Mouse (Mus musculus): ENCODE measurements around the gene Mastl. TPM values are rescaled to one million over a fixed set of nuclear protein-coding genes. Genes with fewer than 3 reads are reported as not detected.

The Mastl gene
- total RNA-seq, 1 experiment: 30.7 TPM

DNA sequence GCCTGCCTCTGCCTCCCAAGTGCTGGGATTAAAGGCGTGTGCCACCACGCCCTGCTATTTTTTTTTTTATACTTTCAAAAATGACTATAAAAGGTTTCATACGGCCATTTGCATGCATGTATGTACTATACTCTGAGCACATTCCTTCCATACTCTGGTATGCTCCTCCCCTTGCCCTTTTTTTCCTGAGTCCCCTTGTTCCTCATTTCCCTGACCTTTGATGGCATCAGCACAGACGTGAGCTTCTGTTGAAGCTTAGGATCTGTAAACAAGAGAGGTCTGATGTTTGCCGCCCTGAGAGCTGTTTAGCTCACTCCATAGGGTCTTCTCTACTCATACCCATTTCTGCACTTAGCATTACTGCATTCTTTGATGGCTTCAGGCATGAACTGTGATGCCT lies 78.1 kb downstream of the Mastl start:
- H3K36me3 ChIP-seq (ENCODE audit: control insufficient read depth, insufficient read depth, low read length, poor library complexity, severe bottlenecking): no peaks in the 10 kb centered on the region
- no peak overlapping the region for H3K4me3 ChIP-seq (ENCODE audit: insufficient read depth in 1 of 2, low read depth in 1 of 2, low read length in 2 of 2, poor library complexity in 1 of 2, severe bottlenecking in 1 of 2)
- in situ Hi-C loops (cut with MboI; ENCODE audit: low sequenced_read_pairs in 2 of 2, unreplicated experiment in 2 of 2): no loop called here
- no peaks in the 10 kb centered on the region for H3K4me1 ChIP-seq (ENCODE audit: control insufficient read depth in 2 of 2, insufficient read depth in 2 of 2, low read length in 2 of 2, poor library complexity in 1 of 2)
- DNase-seq (ENCODE audit: low read depth, low spot score): no peak
- H3K9ac ChIP-seq (ENCODE audit: insufficient read depth, low read depth, low read length, poor library complexity, severe bottlenecking): no peak overlapping the region
- TF ChIP-seq CHD2 (IDR thresholded peaks at IDR 0.05; ENCODE audit: low read depth, low read length): no peak
- TF ChIP-seq MAFK (IDR thresholded peaks at IDR 0.05; ENCODE audit: insufficient read depth, low read depth, low read length): no peak
- no peak for TF ChIP-seq ZC3H11A (IDR thresholded peaks at IDR 0.05; ENCODE audit: borderline replicate concordance, low read depth, low read length)
- TF ChIP-seq ZNF384 (IDR thresholded peaks at IDR 0.05; ENCODE audit: low read depth, low read length): no peak
- TF ChIP-seq HCFC1 (IDR thresholded peaks at IDR 0.05; ENCODE audit: borderline replicate concordance, insufficient read depth, low read length): no peak
- H3K27ac ChIP-seq (ENCODE audit: insufficient read depth, low read depth, low read length, poor library complexity, severe bottlenecking): no peak overlapping the region
- H3K9me3 ChIP-seq (ENCODE audit: control insufficient read depth, insufficient read depth, low read depth, low read length): no peaks in the 10 kb centered on the region

- in situ Hi-C loops (cut with MboI; ENCODE audit: low sequenced_read_pairs in 2 of 2, unreplicated experiment in 2 of 2): no loop called here
- H3K9me3 ChIP-seq (ENCODE audit: control insufficient read depth, insufficient read depth, low read depth, low read length): no peaks in the 10 kb centered on the region
- TF ChIP-seq ZNF384 (IDR thresholded peaks at IDR 0.05; ENCODE audit: low read depth, low read length) (peak; percentile 70), MAFK (IDR thresholded peaks at IDR 0.05; ENCODE audit: insufficient read depth, low read depth, low read length) (no peak)
- H3K9ac ChIP-seq (ENCODE audit: insufficient read depth, low read depth, low read length, poor library complexity, severe bottlenecking): no peak overlapping the region
- no peak for DNase-seq (ENCODE audit: low read depth, low spot score)
- no peak overlapping the region for H3K4me3 ChIP-seq (ENCODE audit: insufficient read depth in 1 of 2, low read depth in 1 of 2, low read length in 2 of 2, poor library complexity in 1 of 2, severe bottlenecking in 1 of 2)
- no peaks in the 10 kb centered on the region for H3K4me1 ChIP-seq (ENCODE audit: control insufficient read depth in 2 of 2, insufficient read depth in 2 of 2, low read length in 2 of 2, poor library complexity in 1 of 2)
- H3K27ac ChIP-seq (ENCODE audit: insufficient read depth, low read depth, low read length, poor library complexity, severe bottlenecking): no peak overlapping the region
- no peaks in the 10 kb centered on the region for H3K36me3 ChIP-seq (ENCODE audit: control insufficient read depth, insufficient read depth, low read length, poor library complexity, severe bottlenecking)
Observed at GRCm38 (mm10) chr2:23076783-23077182, 79.0 kb downstream of the Mastl start.

GRCm38 (mm10) chr2:23075846-23076245 lies 80.0 kb downstream of the Mastl start:
- no peaks in the 10 kb centered on the region for H3K9me3 ChIP-seq (ENCODE audit: control insufficient read depth, insufficient read depth, low read depth, low read length)
- H3K9ac ChIP-seq (ENCODE audit: insufficient read depth, low read depth, low read length, poor library complexity, severe bottlenecking): no peak overlapping the region
- H3K36me3 ChIP-seq (ENCODE audit: control insufficient read depth, insufficient read depth, low read length, poor library complexity, severe bottlenecking): no peaks in the 10 kb centered on the region
- no peak overlapping the region for H3K4me3 ChIP-seq (ENCODE audit: insufficient read depth in 1 of 2, low read depth in 1 of 2, low read length in 2 of 2, poor library complexity in 1 of 2, severe bottlenecking in 1 of 2)
- H3K27ac ChIP-seq (ENCODE audit: insufficient read depth, low read depth, low read length, poor library complexity, severe bottlenecking): no peak overlapping the region
- in situ Hi-C loops (cut with MboI; ENCODE audit: low sequenced_read_pairs in 2 of 2, unreplicated experiment in 2 of 2): no loop called here
- no peak for TF ChIP-seq CHD2 (IDR thresholded peaks at IDR 0.05; ENCODE audit: low read depth, low read length)
- TF ChIP-seq ZNF384 (IDR thresholded peaks at IDR 0.05; ENCODE audit: low read depth, low read length): no peak
- no peak for TF ChIP-seq ZC3H11A (IDR thresholded peaks at IDR 0.05; ENCODE audit: borderline replicate concordance, low read depth, low read length)
- TF ChIP-seq MAFK (IDR thresholded peaks at IDR 0.05; ENCODE audit: insufficient read depth, low read depth, low read length): no peak
- no peak for TF ChIP-seq HCFC1 (IDR thresholded peaks at IDR 0.05; ENCODE audit: borderline replicate concordance, insufficient read depth, low read length)
- no peak for DNase-seq (ENCODE audit: low read depth, low spot score)
- no peaks in the 10 kb centered on the region for H3K4me1 ChIP-seq (ENCODE audit: control insufficient read depth in 2 of 2, insufficient read depth in 2 of 2, low read length in 2 of 2, poor library complexity in 1 of 2)

DNA sequence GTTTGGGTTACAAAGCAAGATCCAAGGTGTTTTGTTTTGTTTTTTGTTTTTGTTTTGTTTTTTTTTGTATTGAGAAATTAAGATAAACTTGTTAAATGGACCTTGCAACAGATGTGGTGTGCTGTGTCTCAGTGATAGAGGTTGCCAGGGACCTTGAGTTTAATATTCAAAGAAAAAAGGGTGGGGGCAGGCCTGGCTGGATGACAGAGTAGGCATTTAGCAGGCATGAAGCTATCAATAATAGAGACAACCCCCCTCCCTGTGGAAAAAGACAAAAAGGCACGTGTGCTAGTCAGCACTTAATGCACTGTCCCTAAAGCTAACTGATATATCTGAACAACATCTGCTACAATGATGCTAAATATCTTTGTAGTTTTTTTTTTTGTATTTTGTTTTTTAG lies 84.4 kb downstream of the Mastl start:
- H3K27ac ChIP-seq (ENCODE audit: insufficient read depth, low read depth, low read length, poor library complexity, severe bottlenecking): no peak overlapping the region
- TF ChIP-seq MAFK (IDR thresholded peaks at IDR 0.05; ENCODE audit: insufficient read depth, low read depth, low read length) (no peak), CHD2 (IDR thresholded peaks at IDR 0.05; ENCODE audit: low read depth, low read length) (no peak), ZNF384 (IDR thresholded peaks at IDR 0.05; ENCODE audit: low read depth, low read length) (no peak), ZC3H11A (IDR thresholded peaks at IDR 0.05; ENCODE audit: borderline replicate concordance, low read depth, low read length) (no peak), HCFC1 (IDR thresholded peaks at IDR 0.05; ENCODE audit: borderline replicate concordance, insufficient read depth, low read length) (no peak)
- H3K36me3 ChIP-seq (ENCODE audit: control insufficient read depth, insufficient read depth, low read length, poor library complexity, severe bottlenecking): no peaks in the 10 kb centered on the region
- in situ Hi-C loops (cut with MboI; ENCODE audit: low sequenced_read_pairs in 2 of 2, unreplicated experiment in 2 of 2): no loop called here
- no peak overlapping the region for H3K4me3 ChIP-seq (ENCODE audit: insufficient read depth in 1 of 2, low read depth in 1 of 2, low read length in 2 of 2, poor library complexity in 1 of 2, severe bottlenecking in 1 of 2)
- DNase-seq (ENCODE audit: low read depth, low spot score): no peak
- no peak overlapping the region for H3K9ac ChIP-seq (ENCODE audit: insufficient read depth, low read depth, low read length, poor library complexity, severe bottlenecking)
- no peaks in the 10 kb centered on the region; a peak in 2 of 4 replicates for H3K4me1 ChIP-seq (ENCODE audit: control insufficient read depth in 2 of 2, insufficient read depth in 2 of 2, low read length in 2 of 2, poor library complexity in 1 of 2)
- no peaks in the 10 kb centered on the region for H3K9me3 ChIP-seq (ENCODE audit: control insufficient read depth, insufficient read depth, low read depth, low read length)

GRCm38 (mm10) chr2:23070491-23070890 lies 85.3 kb downstream of the Mastl start:
- no peaks in the 10 kb centered on the region; a peak in 2 of 4 replicates for H3K4me1 ChIP-seq (ENCODE audit: control insufficient read depth in 2 of 2, insufficient read depth in 2 of 2, low read length in 2 of 2, poor library complexity in 1 of 2)
- H3K9ac ChIP-seq (ENCODE audit: insufficient read depth, low read depth, low read length, poor library complexity, severe bottlenecking): no peak overlapping the region
- DNase-seq (ENCODE audit: low read depth, low spot score): no peak
- H3K36me3 ChIP-seq (ENCODE audit: control insufficient read depth, insufficient read depth, low read length, poor library complexity, severe bottlenecking): no peaks in the 10 kb centered on the region
- in situ Hi-C loops (cut with MboI; ENCODE audit: low sequenced_read_pairs in 2 of 2, unreplicated experiment in 2 of 2): no loop called here
- no peaks in the 10 kb centered on the region for H3K9me3 ChIP-seq (ENCODE audit: control insufficient read depth, insufficient read depth, low read depth, low read length)
- no peak overlapping the region for H3K4me3 ChIP-seq (ENCODE audit: insufficient read depth in 1 of 2, low read depth in 1 of 2, low read length in 2 of 2, poor library complexity in 1 of 2, severe bottlenecking in 1 of 2)
- H3K27ac ChIP-seq (ENCODE audit: insufficient read depth, low read depth, low read length, poor library complexity, severe bottlenecking): no peak overlapping the region
- TF ChIP-seq ZNF384 (IDR thresholded peaks at IDR 0.05; ENCODE audit: low read depth, low read length) (no peak), MAFK (IDR thresholded peaks at IDR 0.05; ENCODE audit: insufficient read depth, low read depth, low read length) (no peak)

All from ES-E14 (cell line).